Mouse (Mus musculus) CD4-positive, CD25-positive, alpha-beta regulatory T cell, adult 4 months (primary cell): ENCODE results near the gene Pts. TPM values are rescaled to one million over a fixed set of nuclear protein-coding genes. Genes with fewer than 3 reads are reported as not detected.

Experiments used
- ATAC-seq: one replicate; pipeline ENCODE4 v1.8.0; 2017
- polyA plus RNA-seq, 2 experiments: library from polyadenylated mRNA; unstranded; fragments of 100-300 nt; shearing (Covaris generic); gene quantifications; one replicate each; pipeline ENCODE4 v1.2.1; 2017

Pts gene
- polyA plus RNA-seq, 2 experiments from 2014 or later: 104 to 120 TPM

DNA sequence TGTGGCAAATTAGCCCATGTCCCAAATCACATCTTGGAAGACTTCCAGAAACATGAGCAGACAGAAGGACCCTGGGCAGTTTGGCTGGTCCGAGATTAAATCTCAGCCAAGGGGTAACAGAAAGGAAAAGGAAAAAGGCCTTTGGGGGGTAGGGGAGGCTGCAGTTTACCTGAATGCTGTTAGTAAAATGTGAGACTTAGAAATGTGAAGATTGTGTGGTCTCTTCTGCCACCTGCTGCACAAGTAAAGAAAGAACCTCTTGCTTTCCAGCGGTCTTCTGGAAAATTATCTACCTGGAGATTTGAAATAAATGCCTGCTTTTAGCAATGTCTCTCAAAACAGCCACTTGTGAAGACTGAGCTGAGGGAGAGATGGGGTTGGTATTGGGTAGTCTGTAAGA, 2.4 kb upstream of the Pts start:
- ATAC-seq: no peak

DNA sequence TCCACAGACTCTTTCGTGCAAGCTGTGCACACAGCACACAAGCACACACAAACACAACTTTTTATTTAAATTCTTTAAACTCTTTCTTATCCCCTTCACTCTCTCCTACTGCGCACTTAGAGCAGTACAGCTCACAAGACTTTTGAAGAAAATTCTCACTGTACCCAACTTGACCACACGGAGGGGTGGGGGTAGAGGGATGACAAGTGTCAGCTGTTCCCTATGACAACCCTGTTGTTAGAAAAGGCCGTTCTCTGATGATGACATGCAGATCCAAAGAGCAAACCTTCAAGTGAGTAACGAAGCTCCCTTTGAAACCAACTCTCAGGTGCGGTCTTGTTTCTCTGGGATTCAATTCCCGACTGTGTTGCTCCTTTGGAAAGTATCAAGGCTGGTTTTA, 664 bp downstream of the Pts start:
- peak; percentile 20 for ATAC-seq

- ATAC-seq: no peak
These were observed 2.9 kb downstream of the Pts start for GRCm38 (mm10) chr9:50525585-50525984.

- no peak for ATAC-seq
These were observed 3.6 kb downstream of the Pts start for GRCm38 (mm10) chr9:50524936-50525335.

DNA sequence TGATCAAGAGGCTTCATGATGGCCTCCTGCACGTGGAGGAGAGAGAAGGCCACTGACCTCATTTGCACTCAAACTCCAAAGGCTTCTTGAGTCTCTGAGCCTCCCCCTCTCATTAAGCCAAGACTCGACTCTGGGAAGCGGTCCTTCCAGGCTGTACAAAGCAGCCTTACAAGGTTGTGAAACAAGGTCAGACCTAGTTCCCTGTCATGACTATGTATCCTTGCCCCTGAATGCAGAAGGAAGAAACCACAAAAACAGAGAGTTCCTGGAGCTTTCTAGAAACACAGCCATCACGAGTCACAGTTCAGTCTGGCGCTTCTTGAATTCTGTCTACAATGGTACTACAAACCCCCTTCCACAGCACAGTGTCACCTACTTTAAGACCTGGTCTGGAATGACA, 6.0 kb downstream of the Pts start:
- ATAC-seq: no peak

- no peak for ATAC-seq
These were observed 7.0 kb downstream of the Pts start for GRCm38 (mm10) chr9:50521562-50521961.

DNA sequence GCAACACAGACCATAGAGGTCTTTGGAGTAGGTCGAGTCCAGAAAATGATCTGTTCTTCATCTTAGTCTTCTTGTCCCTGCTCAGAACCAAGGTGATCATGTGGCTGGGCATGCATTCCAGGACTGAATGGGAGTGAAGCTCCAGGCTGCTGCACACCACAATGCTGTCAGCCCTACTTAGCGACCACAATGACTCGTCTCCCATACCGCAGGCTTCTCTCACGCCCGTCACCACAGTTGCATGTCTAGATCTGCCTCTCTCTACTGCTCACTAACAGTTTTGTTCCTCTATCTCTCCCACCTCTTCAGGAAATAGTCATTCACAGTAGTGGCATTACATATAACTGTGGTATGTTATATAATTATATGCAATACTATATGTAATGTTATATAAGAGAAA, 7.8 kb downstream of the Pts start:
- ATAC-seq: no peak

DNA sequence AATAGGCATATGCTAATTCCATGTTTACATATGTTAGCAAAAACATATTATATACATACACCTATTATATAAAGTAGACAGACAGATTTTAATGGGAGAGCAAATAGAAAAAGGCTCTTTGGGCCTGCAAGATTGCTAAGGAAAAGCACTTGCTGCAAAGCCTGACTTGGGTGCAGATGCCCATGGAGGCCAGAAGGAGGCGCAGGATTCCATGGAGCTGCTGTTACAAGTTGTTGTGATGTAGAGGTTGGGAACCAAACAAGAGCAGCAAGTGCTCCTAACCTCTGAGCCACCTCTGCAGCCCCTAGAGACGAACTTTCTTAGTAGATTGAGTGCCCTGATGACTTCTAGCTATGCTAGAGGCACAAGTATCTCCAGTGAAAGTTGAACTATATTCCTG, 9.7 kb downstream of the Pts start:
- no peak for ATAC-seq

DNA sequence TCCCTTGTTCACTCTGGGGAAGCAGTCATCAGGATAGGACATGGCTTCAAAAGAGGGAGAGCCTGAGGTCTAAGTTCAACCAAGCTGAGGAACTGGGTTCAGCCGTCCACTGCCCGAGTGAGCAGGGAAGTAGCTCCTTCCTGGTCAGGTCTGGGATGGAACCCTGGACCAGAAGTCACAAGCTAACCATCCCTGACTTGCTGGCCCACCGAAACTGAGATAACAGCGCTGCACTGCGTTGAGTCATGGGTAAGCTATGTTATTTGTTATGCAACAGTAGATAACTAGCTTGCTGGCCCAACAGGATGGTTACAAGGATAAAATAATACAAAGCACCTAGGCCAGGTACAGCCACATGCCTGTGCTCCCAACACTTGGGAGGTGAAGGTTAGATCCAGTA, 13.1 kb downstream of the Pts start:
- no peak for ATAC-seq

- no peak for ATAC-seq
These were observed 21.0 kb downstream of the Pts start for GRCm38 (mm10) chr9:50507570-50507969.

DNA sequence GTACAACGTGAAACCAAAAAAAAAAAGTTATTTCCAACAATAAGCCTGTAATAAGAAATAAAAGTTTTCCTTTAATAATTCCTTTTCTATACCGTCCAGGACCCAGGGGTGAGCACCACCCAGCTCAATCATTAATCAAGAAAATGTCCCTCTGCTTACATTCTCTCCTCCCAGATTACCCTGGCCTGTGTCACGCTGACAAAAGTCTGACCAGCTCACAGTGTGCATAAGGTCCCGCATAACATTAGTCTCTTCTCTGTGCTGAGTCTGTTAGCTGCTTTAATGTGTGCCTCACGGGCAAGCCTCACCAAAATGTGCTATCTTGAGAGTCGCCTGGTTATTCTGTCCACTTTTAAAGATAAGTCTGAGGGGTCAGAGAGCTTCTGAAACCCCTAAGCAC, 23.1 kb downstream of the Pts start:
- no peak for ATAC-seq

DNA sequence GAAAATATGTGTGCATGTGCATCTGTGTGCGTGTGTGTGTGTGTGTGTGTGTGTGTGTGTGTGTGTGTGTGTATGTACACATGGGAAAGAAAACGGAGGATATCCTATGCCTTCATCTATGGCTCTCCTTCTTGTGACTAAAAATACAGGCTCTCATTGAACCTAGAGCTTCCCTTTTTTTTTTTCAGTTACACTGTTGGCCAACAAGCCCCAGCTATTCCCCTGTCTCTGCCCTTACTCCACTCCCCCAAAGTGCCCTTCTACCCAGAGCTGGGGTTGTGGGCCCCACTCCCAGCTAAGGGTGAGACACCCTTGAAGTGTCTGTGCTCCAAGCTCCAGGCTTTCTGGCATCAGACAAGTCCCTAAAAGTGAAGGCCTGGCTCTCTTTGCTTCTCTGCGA, 25.6 kb downstream of the Pts start:
- no peak for ATAC-seq

- peak; percentile 87 for ATAC-seq
These were observed 27.5 kb downstream of the Pts start for GRCm38 (mm10) chr9:50500974-50501501.

DNA sequence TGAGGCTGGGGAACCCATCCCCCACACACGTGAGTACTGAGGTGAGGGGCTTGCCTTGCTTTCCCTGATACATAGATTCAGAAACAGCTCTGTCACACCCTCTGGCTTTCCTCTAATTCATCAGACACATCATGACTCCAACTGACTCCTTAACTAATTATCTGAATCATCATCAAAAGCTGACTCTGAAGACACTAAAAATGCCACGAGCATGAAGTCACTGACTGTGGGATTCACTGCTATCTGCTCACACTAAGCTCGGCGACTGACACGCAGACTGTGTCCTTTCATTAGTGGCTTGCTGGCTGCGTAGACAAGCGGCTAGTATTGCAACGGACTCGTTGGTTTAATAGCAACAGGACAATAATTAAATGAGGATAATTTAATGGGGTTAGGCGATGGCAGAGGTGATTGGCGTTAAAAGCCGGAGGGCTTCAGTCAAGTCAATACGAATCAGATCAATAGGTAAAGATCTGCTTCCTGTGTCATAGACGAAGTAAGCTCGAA, 28.0 kb downstream of the Pts start:
- no peak for ATAC-seq

- no peak for ATAC-seq
These were observed 28.7 kb downstream of the Pts start for GRCm38 (mm10) chr9:50499781-50500180.

- ATAC-seq: peak; percentile 15
These were observed 29.7 kb downstream of the Pts start for GRCm38 (mm10) chr9:50498815-50499214.

DNA sequence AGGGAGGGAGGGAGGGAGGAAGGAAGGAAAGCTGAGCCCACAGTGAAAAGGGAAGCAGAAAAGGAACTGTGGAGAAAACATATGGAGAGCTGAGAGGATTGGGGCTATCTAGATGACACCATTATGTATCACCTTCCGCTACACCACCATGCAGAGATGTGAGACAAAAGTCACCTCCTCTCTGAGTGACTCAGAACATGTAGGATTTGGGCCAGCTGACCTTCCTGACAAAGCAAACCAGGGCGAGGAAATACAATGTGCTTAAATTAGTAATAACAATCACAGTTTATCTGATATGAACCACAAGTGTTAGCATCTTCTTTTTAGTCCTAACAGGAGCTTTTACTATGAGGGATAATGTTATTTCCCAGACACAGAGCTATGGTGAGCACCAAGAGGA, 31.0 kb downstream of the Pts start:
- ATAC-seq: no peak

DNA sequence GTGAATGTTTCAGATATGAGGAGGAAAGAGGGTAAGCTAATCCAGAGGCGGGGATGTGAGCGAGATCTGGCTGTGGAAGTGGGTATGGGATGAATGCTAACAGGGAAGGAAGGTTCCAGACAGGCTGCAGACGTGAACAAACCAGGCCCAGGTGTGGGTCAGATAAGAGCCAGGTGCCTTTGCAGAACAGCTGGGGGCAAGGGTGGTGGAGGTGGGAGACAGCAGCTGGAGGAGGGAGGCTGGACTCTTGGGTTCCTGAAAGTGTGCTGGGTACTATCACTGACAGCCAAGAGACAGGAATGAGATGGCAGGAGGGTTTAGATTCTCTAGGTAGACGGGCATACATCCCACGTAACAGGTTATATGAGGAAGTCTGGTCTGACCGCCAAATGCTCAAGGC, 31.4 kb downstream of the Pts start:
- no peak for ATAC-seq

GRCm38 (mm10) chr9:50496546-50496945, 32.0 kb downstream of the Pts start:
- ATAC-seq: no peak

- no peak for ATAC-seq
These were observed 32.4 kb downstream of the Pts start for GRCm38 (mm10) chr9:50496151-50496505.

DNA sequence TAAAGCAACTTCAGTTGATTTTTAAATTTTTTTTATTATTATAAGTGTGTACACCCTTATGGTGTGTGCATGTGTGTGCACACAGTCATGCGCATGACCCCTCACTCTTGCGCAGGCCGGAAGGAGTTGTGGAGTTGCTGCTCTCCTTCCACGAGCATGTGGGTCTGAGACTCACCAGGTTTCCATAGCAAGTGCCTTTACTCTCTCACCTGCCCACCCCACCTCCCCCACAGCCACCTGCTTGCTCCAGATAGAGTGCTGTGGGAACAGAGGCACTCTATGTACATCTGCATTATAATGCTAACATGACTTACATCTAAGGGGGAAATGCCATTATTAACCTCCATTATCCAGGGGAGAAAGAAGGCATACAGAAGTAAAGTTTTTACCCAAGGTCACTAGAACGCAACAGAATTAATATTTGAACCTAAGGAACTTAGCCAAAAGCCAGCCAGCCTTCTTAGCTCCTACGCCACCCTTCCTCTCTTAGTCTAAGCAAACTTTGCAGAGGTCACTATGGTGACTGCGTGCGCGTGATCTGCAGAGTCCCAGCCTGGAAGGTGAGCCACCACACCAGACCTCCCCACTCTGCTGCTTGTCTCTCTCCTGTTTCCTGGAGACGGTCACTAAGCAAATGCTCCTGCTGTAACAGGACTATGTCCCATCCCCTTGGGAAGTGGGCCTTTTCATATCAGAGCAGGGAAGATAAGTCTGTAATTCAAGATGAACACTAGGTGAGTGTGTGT, 32.9 kb downstream of the Pts start:
- no peak for ATAC-seq

- no peak for ATAC-seq
These were observed 34.2 kb downstream of the Pts start, which contains the start of gene Plet1 for GRCm38 (mm10) chr9:50494311-50494710. TSS of gene Plet1 (plus strand) at chr9:50494525.

DNA sequence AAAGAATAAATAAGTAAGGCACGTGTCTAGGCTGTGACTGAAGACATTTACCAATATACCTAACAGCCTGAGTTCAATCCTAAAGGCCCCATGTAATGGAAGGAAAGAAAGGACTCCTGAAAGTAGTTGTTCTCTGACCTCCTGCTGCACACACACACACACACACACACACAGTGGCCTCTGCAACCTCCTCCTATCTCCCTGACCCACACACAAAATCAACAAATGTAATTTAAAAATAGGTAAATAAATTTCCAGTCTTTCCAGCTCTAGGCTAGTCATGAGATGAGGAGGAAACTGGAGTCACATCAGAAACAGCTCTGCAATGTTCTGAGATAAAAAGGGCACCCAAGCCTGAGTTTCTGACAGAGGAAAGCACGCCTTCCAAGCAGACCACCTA, 34.7 kb downstream of the Pts start:
- no peak for ATAC-seq

DNA sequence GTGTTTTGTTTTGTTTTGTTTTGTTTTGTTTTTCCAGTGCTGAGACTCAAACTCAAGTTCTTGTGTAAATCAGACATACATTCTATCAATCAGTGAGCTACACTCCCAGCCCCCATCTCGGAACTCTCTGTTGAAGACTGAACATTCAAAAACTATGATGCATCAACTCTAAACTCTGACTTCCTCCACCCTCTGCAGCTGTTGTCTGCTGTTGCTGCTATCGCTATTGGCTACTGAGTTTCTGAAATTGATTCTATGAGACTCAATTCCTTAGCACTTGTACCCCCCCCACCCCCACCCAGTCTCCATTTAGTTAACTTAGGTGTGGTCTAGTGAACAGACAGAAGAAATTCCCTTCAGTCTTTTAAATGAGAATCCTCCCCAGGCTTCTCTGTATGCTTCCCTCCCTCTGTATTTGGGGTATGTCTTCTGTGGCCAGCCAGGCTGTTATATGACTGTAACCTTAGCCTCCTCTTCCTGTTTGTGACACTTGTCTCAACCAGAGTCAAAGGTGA, 36.9 kb downstream of the Pts start:
- ATAC-seq: no peak

GRCm38 (mm10) chr9:50490836-50491235, 37.7 kb downstream of the Pts start:
- ATAC-seq: no peak
